Mouse (Mus musculus) urinary bladder, adult 2 months (tissue): ENCODE measurements around the gene Sh3rf1. TPM values are rescaled to one million over a fixed set of nuclear protein-coding genes. Genes with fewer than 3 reads are reported as not detected.

Experiments
- DNase-seq: peaks from one replicate; pipeline ENCODE4 v3.0.0; 2022; ENCODE audit warnings: low spot score
- polyA plus RNA-seq: library from polyadenylated mRNA; depleted of rRNA; stranded (reverse); fragments of >200 nt; gene quantifications from 2 replicates; pipeline ENCODE4 v1.2.3, GENCODE M21; 2012

Gene Sh3rf1
- polyA plus RNA-seq, 1 experiment, result 12.7 TPM

GRCm38 (mm10) chr8:61321780-61322179 lies 98.1 kb downstream of the Sh3rf1 start:
- DNase-seq, result no peak

GRCm38 (mm10) chr8:61322462-61322861 lies 98.8 kb downstream of the Sh3rf1 start:
- DNase-seq, result no peak

- no peak for DNase-seq
Observed at GRCm38 (mm10) chr8:61324363-61324914, 100.8 kb downstream of the Sh3rf1 start.

- DNase-seq, result no peak
Observed at GRCm38 (mm10) chr8:61325014-61325715, 101.5 kb downstream of the Sh3rf1 start.

- no peak for DNase-seq
Observed at GRCm38 (mm10) chr8:61326281-61326680, 102.6 kb downstream of the Sh3rf1 start.

GRCm38 (mm10) chr8:61327333-61327732 lies 103.7 kb downstream of the Sh3rf1 start:
- no peak for DNase-seq

- DNase-seq, result no peak
Observed at GRCm38 (mm10) chr8:61339629-61340028, 116.0 kb downstream of the Sh3rf1 start.

GRCm38 (mm10) chr8:61340283-61340984 lies 116.8 kb downstream of the Sh3rf1 start:
- DNase-seq, result no peak

- no peak for DNase-seq
Observed at GRCm38 (mm10) chr8:61341587-61342441, 118.1 kb downstream of the Sh3rf1 start.

- no peak for DNase-seq
Observed at GRCm38 (mm10) chr8:61342473-61343026, 118.9 kb downstream of the Sh3rf1 start.

- DNase-seq, result no peak
Observed at GRCm38 (mm10) chr8:61344435-61344834, 120.8 kb downstream of the Sh3rf1 start.

- DNase-seq, result no peak
Observed at GRCm38 (mm10) chr8:61346941-61347340, 123.3 kb downstream of the Sh3rf1 start.

- DNase-seq, result no peak
Observed at GRCm38 (mm10) chr8:61347526-61347925, 123.9 kb downstream of the Sh3rf1 start.

- DNase-seq, result no peak
Observed at GRCm38 (mm10) chr8:61348029-61348428, 124.4 kb downstream of the Sh3rf1 start.

- no peak for DNase-seq
Observed at GRCm38 (mm10) chr8:61348518-61348917, 124.8 kb downstream of the Sh3rf1 start.

- no peak for DNase-seq
Observed at GRCm38 (mm10) chr8:61350443-61350842, 126.8 kb downstream of the Sh3rf1 start.

GRCm38 (mm10) chr8:61351638-61352037 lies 128.0 kb downstream of the Sh3rf1 start:
- DNase-seq, result no peak

GRCm38 (mm10) chr8:61355503-61355902 lies 131.8 kb downstream of the Sh3rf1 start:
- no peak for DNase-seq

GRCm38 (mm10) chr8:61359004-61359403 lies 135.3 kb downstream of the Sh3rf1 start:
- no peak for DNase-seq

GRCm38 (mm10) chr8:61359851-61360272 lies 136.2 kb downstream of the Sh3rf1 start:
- no peak for DNase-seq

GRCm38 (mm10) chr8:61360362-61360761 lies 136.7 kb downstream of the Sh3rf1 start:
- DNase-seq, result no peak

GRCm38 (mm10) chr8:61361476-61361875 lies 137.8 kb downstream of the Sh3rf1 start:
- DNase-seq, result no peak
